Comparison of ENCODE assay signal across 10 mouse cellular contexts in the genomic region with DNA sequence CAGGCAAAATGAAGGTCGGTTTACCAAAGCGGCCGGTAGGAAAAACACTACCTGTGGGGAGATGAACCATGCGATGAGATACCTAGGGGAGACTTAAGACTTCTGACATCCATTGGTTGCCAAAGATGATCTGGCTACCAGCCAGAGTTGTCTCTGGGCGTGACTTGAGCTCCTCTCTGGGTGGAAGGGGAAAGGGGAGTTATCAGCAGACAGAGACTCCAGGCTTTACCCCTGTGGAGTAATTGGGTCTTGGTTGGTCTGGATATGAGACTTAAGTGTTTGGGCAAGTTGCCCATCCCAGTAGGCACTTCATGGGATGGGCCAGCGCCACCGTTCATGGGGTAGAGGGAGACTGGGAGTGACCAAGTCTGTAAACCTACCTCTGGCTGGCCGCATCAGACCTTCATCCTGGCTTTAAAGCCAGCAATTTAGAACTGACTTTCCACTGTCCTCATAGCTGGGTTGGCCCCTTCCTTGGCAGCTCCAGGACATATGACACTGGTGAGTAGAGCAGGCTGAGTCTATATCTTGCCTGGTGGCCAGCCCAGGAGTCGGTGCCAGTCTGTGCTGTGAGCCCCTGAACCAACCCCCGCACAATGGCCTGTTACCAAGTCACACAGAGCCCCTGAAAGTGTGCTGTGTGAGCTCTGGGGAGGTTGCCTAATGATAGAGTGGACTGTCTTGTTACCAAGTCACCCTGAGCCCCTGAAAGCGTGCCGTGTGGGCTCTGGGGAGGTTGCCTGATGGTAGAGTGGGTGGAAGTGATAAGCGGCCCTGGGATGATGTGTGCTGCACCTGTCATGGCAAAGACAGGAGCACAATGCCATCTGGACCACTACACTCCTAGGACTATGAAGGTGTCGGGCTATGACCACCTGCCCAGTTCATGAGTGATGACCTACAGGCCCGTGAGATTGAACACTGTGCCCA. TPM values are rescaled to one million over a fixed set of nuclear protein-coding genes. Genes with fewer than 3 reads are reported as not detected.
DNase-seq lines count a peak whose midpoint lies in the region; ATAC-seq and TF ChIP-seq lines count a peak whose summit lies in the region.
"Had no signal": no experiment of that assay in that cellular context is flagged by ENCODE, and none has a peak within 500 bp of the region (broad histone marks: within the 10 kb centered on the region; RNA-seq: fewer than 3 reads in every experiment).

No protein-coding gene starts in this region.

- 0 out of 2 replicates have a peak, but pooled peaks have one; percentile 36 for TF ChIP-seq POLR2A in bone marrow, adult 2 months (IDR thresholded peaks at IDR 0.05; ENCODE audit: borderline replicate concordance, control insufficient read depth, low read depth, low read length)

- H3K4me3 ChIP-seq in heart, embryonic 10.5 days: no peak overlapping the region
- peak overlapping the region; percentile 24 for H3K4me3 ChIP-seq in bone marrow, adult 2 months (replicated peaks; ENCODE audit: control insufficient read depth, low read depth, low read length)
- H3K4me3 ChIP-seq in midbrain, embryonic 16.5 days (ENCODE audit: low read depth, low read length): no peak overlapping the region

- peaks cover 10% of the 10 kb centered on the region; the same call in 1 of the 2 replicates for H3K36me3 ChIP-seq in heart, embryonic 10.5 days
- H3K36me3 ChIP-seq in midbrain, embryonic 16.5 days (ENCODE audit: control insufficient read depth, insufficient read depth, low read length): no peaks in the 10 kb centered on the region

- H3K27me3 ChIP-seq in heart, embryonic 10.5 days (ENCODE audit: insufficient read depth, poor library complexity, severe bottlenecking): 0 out of 2 replicates have a peak, but pooled peaks cover 3% of the 10 kb centered on the region
- no peaks in the 10 kb centered on the region for H3K27me3 ChIP-seq in midbrain, embryonic 16.5 days (ENCODE audit: control insufficient read depth, insufficient read depth, low read depth, low read length)

- intact Hi-C loops in heart, postnatal 36 days (cut with DNase I): loop anchor here (2.0 kb wide), 1 partner anchor 53 kb away; a partner anchor contains a TSS

- DNase-seq in heart, embryonic 10.5 days (ENCODE audit: low spot score): no peak
- no peak for DNase-seq in heart, postnatal 36 days
- no peak for DNase-seq in right cerebral cortex, postnatal 36 days (ENCODE audit: low spot score in 2 of 2)
- DNase-seq: kidney, postnatal 14 days had no signal

- no peak overlapping the region for H3K9ac ChIP-seq in midbrain, embryonic 16.5 days (ENCODE audit: low read depth, low read length)

- H3K27ac ChIP-seq in heart, embryonic 10.5 days: peak overlapping the region; percentile 86
- peak overlapping the region; percentile 89 for H3K27ac ChIP-seq in bone marrow, adult 2 months (ENCODE audit: control insufficient read depth, insufficient read depth, low read depth, low read length, poor library complexity)
- H3K27ac ChIP-seq in midbrain, embryonic 16.5 days (ENCODE audit: low read length): no peak overlapping the region

- no peaks in the 10 kb centered on the region for H3K9me3 ChIP-seq in heart, embryonic 10.5 days
- H3K9me3 ChIP-seq in midbrain, embryonic 16.5 days (replicated peaks; ENCODE audit: control insufficient read depth, low read length, poor library complexity, severe bottlenecking): no peaks in the 10 kb centered on the region

- no peak overlapping the region for H3K4me2 ChIP-seq in midbrain, embryonic 16.5 days (ENCODE audit: low read length)

- peak; percentile 73 for ATAC-seq in erythroid progenitor cell, adult 5-6 weeks (replicated peaks; ENCODE audit: low FRiP score, poor library complexity, severe bottlenecking)
- ATAC-seq in megakaryocyte, adult 5-6 weeks (ENCODE audit: poor library complexity, severe bottlenecking): 0 out of 2 replicates have a peak, but pooled peaks have one; percentile 13
- ATAC-seq in midbrain, embryonic 16.5 days: no peak
- ATAC-seq in inflammation-experienced regulatory T-cells, adult 6 months: no peak
- ATAC-seq: CD4-positive, CD25-positive, alpha-beta regulatory T cell, adult 4 months had no signal

- H3K4me1 ChIP-seq in heart, embryonic 10.5 days: peaks cover 35% of the 10 kb centered on the region
- H3K4me1 ChIP-seq in bone marrow, adult 2 months (ENCODE audit: control insufficient read depth, insufficient read depth, low read length): peaks cover 14% of the 10 kb centered on the region
- H3K4me1 ChIP-seq in midbrain, embryonic 16.5 days (ENCODE audit: control insufficient read depth, insufficient read depth, low read length): no peaks in the 10 kb centered on the region

- WGBS in heart, embryonic 10.5 days: 88% methylated on average over 15 of the region's 15 CpGs
- WGBS in bone marrow, adult 2 months: 67% methylated on average over 15 of the region's 15 CpGs
- WGBS in midbrain, embryonic 16.5 days: 92% methylated on average over 15 of the region's 15 CpGs

- no peak for TF ChIP-seq CTCF in bone marrow, adult 2 months (IDR thresholded peaks at IDR 0.05; ENCODE audit: control insufficient read depth, insufficient read depth, low read length)

RNA-seq across cellular contexts. Expression of a gene that starts 52.4 kb away (rescaled TPM):
- polyA plus RNA-seq in heart, embryonic 10.5 days (2016; fragmentation: Nextera tagmentation; extraction: Ambion mirVana): 27.7 and 28.7 TPM in 2 replicates
- total RNA-seq in heart, postnatal 36 days (2021): 10 to 100 TPM; 50.9 to 51.7 TPM
- polyA plus RNA-seq in bone marrow, adult 2 months (2011; ENCODE audit: insufficient read depth, insufficient read length, low replicate concordance, missing spikeins): 32.4 and 39.2 TPM in 2 replicates
- 92.3 and 96.0 TPM in 2 replicates for total RNA-seq in erythroid progenitor cell, adult 5-6 weeks (2015; ENCODE audit: low replicate concordance)
- 167 and 196 TPM in 2 replicates for total RNA-seq in erythroid progenitor cell, adult 5-6 weeks (2017; ENCODE audit: low replicate concordance)
- 42.1 and 42.8 TPM in 2 replicates for total RNA-seq in megakaryocyte, adult 5-6 weeks (2015)
- total RNA-seq in megakaryocyte, adult 5-6 weeks (2017): 74.0 and 91.1 TPM in 2 replicates
- polyA plus RNA-seq in midbrain, embryonic 16.5 days (2015; fragmentation: Nextera tagmentation; extraction: Ambion mirVana): 37.2 and 40.8 TPM in 2 replicates
- polyA plus RNA-seq in inflammation-experienced regulatory T-cells, adult 6 months (2017; shearing (Covaris generic)): 1 to 10 TPM; 4.3 to 5.9 (median 4.6) TPM

Comparison
In these comparisons a context has a peak if more than half of its experiments do, and no peak if none do; other contexts are left out.
1. ATAC-seq: peak in erythroid progenitor cell, adult 5-6 weeks (single experiment) and megakaryocyte, adult 5-6 weeks (single experiment); none in midbrain, embryonic 16.5 days (single experiment) and inflammation-experienced regulatory T-cells, adult 6 months (single experiment).